Mouse (Mus musculus) cerebral cortex, adult 2 months (tissue): Measurements from ENCODE around the gene A2ml1.

Experiments
- WGBS: fragments of 180-500 bp; shearing (Covaris S2); methylation state at CpG from one replicate; pipeline ENCODE4 v1.1.7; 2018; 5-methylcytosine and 5-hydroxymethylcytosine counted together

Gene A2ml1

DNA sequence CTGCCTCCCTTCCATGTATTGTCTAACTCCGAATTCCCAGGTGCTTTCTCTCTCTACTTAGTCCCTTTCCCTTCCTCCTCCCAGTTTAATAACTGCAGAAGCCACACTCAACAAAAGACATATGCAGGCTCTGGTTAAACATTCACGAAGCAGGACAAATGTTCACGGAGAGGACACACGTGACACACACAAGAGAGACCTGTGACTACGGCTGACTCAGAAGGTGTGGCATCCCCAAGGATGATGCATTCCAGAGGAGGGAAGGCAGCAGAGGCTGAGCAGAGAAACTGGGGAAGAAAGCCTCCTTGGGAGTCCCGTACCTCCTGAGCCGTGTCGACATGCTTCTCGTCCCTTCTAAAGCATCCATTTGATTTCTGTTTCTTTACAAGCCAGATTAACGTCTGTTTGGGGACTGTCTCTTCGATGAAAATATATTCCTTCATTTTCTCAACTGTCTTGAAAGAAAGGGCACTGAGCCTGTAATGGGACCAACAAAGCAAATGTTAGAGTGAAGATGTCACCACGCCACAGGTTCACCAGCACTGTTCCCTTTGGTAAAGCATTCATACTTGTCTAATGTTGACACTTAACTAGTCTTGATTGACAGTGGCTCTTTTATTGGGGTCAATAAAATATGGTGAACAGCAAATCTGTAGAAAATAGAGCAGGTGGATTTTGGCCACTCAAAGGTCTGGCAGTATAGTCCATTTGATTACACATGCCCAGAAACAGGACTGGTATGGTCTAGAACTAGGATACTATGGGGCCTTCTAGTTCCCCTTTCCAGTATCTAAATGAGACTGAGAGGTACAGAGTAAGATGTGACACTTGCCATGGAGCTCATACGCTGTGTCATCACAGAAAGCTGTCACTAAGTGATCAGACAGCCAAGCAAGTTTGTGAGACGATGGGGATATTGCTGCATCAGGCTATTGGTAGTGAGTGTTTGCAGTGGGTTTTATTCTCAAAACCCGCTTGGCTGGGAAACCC, 31.6 kb downstream of the A2ml1 start:
- WGBS = 86% methylated on average over 15 of the region's 15 CpGs

DNA sequence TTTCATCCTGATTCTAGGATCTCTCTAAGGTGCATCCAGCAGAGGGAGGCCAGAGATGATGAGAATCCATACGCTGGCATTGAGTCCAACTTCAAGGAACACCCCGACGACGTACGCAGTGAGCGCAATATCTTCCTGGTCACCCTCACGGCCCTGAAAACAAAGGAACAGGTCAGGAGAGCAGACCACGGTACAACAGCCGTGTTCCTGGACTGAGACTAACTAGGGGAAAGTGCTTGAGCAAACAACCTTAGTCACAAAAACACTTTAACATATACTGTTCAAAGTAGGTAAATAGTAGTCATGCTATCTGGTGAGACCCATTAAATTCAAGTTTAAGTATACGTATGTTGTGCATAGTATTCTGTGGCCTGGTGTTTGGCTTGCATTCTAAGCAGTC, 32.9 kb downstream of the A2ml1 start:
- 91% methylated on average over 10 of the region's 10 CpGs for WGBS

DNA sequence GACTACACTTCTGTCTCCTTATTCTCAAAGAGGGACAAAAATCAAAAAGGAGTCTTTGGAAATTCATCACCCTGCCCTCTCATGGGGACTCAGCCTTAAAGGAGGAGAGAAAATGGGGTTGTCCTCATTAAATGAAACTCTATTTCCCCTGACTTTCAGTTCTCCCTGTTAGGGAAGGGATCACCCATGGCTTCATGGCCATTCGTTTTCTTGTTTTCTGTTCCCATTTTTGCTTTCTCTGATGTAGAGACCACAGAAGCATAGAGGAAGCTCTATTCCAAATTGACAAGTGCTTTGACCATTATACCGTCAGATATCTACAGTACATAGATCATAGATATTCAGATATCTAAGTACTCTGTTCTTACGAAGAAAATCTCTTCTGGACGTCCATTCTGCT, 36.0 kb downstream of the A2ml1 start:
- 74% methylated on average over 4 of the region's 4 CpGs for WGBS

DNA sequence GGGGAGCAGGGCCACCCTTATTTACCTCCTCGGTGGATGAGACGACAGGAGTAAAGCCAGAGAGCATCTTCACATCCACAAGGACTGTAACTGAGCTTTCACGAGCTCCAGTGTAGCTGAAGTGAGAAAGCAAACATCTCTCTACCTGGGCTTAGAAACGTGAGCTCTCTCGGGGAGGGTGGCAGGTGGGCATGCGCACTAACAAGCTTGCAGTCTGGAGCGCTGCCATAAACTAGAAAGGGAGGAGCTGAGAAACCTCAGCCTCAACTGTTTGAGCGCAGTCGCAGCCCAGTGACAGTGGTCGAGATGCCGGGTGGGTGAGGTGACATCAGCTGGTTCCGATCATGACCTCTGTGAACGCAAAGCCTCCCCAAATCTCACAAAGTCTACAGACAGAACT, 38.2 kb downstream of the A2ml1 start:
- 67% methylated on average over 13 of the region's 13 CpGs for WGBS

DNA sequence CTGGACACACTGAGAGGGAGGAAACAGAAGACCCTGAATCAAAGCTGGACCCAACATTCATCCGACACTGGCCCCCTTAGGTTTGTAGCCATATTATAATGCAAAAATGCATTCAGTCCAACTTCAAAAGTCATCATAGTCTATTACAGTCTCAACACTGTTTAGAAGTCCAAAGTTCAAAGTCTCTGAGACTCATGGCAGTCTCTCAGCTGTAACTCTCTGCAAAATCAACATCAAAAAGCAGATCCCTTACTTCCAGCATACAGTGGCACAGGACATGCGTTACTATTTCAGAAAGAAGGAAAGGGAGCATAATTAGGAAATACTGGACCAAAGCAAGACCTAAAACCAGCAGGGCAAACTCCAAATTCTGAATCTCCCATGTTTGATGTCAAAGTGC, 46.2 kb downstream of the A2ml1 start:
- WGBS = 93% methylated on average over 2 of the region's 2 CpGs

DNA sequence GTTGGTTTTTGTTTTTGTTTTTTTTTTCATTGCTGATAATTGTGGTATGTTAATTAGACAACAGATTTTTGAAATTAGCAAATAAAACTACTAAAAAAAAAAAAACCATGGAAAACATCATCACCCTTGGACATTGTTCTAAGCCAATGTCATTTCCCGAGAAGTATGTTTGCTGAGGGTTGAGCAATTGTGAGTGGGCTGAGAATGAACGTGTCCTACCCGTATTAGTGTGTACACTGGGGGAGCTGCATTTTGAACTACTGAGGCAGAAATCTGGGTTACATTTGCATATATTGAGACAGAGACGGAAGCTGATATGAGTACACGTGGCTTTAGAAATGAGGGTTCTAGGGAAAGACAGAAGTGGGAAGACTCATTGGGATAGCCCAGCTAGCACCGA, 48.1 kb downstream of the A2ml1 start:
- WGBS = 88% methylated on average over 6 of the region's 6 CpGs

DNA sequence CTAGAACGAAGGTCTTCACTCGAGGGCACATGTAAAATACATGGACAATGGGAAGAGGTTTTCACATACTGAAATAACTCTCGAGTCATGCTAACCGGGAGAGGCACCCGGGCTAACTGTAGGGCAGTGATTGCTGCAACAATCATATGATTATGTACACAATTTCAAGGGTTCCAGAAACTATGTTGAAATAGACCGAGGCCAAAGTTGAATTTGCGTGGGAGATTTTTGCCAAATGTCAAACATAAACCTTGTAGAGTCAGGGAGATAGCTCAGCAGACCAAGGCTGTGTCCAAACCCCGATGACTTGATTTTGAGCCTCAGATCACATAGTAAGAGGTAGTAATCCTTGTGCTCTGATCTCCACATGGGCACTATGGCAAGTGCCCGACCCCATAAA, 48.7 kb downstream of the A2ml1 start:
- WGBS = 90% methylated on average over 9 of the region's 9 CpGs

DNA sequence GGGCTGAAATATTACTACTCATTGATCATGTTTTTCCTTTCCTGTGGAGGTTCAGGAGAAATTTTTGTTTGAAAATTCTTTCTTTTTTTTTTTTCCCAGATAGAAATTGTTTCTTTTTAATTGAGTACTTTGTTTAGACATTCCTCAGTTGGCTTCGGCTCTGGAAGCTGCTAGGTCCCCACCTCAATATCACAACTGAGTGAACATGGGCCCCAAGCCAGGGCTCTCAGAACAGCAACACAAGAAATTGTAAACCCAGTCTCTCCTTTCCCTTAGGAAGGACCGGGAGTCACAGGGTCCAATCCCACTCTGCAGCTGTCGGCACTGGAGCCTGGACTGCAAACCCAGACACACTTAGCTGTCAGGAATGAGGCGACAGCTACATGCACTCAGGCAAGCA, 52.9 kb downstream of the A2ml1 start:
- WGBS = 66% methylated on average over 4 of the region's 4 CpGs

DNA sequence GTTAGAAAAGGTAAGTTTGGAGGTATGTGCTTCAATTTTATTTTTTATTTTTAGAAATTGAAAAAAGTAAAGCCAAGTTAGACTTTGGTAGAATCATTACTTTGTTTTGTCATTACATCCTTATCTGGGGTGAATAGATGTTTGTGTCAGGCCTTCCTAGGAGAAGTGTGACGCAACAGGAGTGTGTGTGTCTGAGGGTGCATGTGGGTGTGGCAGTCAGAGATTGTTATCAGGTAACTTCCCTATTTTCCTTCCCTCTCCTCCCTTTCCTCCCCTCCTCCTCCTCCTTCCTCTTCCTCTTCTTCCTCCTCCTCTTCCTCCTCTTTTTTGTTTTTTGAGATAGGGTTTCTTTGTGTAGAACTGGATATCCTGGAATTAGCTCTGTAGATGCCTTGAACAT, 54.3 kb downstream of the A2ml1 start:
- WGBS = 82% methylated on average over 1 of the region's 1 CpGs

DNA sequence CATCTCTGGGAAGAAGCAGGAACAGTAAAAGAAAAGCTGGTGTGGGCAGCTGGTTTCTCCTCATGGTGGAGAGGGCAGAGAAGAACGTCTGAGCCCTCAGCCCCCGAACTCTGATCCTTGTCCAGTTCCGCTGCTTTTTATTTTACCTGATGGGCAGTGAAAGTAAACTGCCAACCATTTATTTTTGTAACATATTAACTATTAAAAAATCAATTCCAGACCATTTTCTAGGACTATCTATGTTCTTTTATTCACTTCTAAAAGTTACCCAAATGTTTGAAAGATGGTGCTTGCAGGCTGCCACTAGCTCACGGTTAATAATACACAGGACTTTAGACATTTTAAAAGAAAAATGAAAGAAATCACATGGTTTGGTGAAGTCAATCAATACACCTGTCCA, 54.8 kb downstream of the A2ml1 start, which contains the start of gene Pzp:
TSS of gene Pzp (minus strand) at position 120 of the 400 bp plus-strand sequence.
- 87% methylated on average over 4 of the region's 4 CpGs for WGBS

DNA sequence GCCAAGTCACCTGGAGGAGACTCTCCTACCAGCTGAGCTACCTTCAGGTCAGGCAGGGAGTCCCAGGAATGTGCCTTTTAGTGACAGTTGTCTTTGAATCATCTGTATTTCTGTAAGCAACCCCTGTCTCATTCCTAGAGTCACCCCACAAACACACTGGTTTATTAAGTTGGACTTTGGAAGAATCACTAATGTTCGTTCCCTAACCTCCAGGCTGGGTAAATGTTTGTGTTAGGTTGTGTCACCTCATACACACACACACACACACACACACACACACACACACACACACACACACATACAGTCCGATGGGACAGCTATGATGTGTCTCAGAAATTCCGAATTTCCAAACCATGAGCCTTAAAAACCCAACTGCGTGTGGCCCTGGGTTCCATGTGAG, 55.6 kb downstream of the A2ml1 start:
- WGBS = 92% methylated on average over 4 of the region's 4 CpGs

DNA sequence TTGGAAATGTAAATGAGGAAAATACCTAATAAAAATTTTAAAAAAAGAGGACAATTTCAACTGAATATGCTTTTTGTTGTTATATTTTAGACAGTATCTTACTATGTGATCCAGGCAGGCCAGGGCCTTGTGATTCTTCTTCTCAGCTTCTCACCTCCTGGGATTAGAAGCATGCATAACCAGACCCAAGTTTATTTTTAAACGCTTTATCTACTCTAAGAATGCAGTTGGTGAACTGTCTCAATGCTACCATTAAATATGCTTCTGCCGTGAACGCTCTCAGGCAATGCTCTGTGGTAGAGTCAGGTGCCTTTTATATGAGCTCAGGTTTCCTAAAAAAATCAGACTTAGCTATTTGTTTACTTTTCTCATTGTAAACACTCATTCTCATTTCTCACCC, 58.0 kb downstream of the A2ml1 start:
- 94% methylated on average over 3 of the region's 3 CpGs for WGBS

DNA sequence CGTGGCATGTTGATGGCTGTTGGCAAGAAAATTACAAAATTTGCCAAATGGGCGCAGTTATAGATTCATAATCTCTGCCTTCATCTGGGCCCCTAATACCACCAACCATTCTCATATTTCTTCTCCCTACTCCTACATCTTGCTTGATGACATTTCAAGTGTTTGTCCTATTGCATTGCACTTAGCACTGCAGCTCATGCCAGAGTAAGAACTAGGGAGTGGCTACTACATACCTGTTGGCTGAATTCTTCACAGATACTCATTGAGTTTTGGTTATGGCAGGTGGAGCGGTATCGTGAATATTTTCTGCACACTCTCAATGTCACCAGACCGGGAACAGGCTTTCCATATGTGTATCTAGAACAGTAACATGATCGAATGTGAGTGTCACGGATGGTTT, 62.2 kb downstream of the A2ml1 start:
- 84% methylated on average over 7 of the region's 7 CpGs for WGBS

DNA sequence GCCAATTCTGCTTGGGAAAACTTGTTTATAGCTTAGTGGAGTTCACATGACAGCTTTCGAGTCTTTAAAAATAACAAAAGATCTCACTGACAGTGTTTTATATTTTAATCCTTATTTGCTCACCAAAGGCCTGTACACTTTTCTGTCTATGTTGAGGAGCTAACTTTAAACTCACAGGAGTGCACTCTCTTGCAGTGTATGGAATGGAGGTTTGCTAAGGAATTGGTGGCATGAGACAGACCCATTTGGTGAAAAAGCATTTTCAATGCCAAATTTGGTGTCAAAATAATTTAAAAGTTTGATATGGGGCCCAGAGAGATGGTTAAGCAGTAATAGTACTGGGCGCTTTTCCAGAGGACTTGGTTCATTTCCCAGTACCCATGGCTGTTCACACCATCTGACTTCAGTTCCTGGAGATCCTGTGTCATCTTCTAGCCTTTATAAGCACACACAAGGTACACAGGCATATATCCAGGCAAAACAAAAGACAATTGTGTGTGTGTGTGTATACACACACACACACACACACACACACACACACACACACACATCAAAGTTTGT, 75.7 kb downstream of the A2ml1 start:
- 63% methylated on average over 2 of the region's 2 CpGs for WGBS

DNA sequence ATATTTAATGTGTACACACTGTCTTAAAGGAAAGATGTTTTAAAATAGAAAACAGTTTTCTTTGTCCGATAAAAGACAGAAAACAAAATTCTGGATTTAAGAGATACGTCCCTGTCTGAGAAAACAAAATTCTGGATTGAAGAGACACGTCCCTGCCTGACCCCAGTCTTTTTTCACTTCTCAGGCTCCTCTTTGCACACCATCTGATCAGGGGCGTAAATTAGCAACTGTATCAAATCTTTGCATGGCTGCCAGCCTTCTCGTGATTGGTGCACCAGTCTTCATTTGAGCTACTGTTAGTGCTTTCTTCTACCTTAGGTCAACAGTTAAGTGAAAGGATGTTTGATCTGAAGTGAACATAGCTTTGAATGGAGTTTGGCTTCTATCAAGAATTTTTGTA, 76.7 kb downstream of the A2ml1 start:
- 49% methylated on average over 5 of the region's 5 CpGs for WGBS

DNA sequence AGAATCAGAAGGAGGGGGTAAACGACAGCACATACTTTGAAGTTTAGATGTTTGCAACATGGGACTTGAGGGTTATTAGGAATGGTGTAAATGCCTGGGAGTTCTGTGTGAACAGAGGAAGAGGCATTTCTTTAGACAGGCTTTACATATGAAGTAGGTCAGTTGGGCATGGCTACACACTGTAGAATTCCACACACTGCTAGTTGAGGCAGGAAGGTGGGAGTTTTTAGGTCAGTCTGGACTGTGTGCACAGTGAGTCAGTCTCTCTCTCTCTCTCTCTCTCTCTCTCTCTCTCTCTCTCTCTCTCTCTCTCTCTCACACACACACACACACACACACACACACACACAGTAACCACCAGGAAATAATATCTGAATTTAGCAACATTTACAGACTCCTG, 86.1 kb downstream of the A2ml1 start:
- 63% methylated on average over 1 of the region's 1 CpGs for WGBS

DNA sequence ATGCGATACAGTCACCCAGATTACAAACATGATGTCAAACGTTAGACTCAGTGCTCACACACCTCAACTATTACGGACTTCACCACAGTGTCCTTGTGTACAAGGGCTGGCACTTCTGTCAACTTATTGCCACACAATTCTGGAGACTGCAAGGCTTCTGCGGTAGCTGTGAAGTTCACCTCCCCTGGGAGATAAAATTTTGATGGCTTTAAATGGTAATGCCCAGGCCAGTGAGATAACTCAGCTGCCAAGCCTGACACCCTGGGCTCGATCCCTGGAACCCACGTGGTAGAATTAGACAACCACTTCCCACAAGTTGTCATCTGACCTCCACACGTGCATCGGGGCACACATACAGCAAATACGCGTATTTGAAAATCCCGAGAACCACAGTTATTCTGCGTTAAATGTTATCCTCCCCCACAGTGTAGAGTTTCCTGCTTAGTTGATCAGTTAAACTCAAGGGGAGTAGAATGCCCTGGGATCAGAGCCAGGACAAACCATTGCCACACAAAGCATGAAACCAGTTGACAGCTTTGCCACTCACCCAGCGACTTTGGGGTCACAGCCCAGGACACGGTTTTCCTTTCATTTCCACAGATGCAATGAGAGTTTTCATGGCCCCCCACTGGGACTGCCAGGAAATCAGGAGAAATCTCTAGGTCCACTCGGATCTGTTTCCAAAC, 86.6 kb downstream of the A2ml1 start:
- WGBS = 75% methylated on average over 15 of the region's 15 CpGs

DNA sequence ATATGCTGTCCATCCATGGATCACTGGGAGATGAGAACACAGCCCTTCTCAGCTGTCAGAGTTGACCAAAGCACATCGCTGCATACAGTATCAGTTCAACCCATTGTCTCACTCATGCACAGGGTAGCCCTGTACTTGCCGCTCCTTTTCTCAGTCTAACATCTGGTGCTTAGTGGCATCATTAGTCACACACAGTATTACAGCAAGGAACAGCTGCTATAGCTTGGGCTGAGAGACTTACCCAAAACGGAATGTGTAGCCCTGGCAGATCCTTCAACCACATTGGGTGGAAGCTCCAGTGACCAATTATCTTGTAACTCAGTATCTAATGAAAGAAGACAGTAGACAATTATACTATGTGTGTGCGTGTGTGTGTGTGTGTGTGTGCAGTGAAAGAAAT, 89.5 kb downstream of the A2ml1 start:
- WGBS = 74% methylated on average over 4 of the region's 4 CpGs

DNA sequence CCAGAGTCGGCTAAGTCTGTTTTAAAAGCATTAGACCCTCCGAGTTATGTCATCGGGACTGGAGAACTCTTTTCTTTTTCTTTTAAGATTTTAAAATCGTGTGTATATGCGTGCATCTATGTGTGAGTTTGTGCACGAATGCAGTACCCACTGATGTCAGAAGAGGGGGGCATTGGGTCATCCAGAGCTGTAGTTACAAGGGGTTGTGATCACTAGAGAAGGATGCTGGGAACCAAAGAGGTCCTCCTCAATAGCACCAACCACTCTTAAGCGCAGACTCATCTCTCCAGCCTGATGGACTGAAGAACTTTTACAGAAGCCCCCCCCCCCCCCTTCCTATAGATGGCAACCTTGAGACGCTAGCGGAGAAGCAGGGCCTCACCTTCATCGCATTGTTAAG, 91.3 kb downstream of the A2ml1 start:
- WGBS = 94% methylated on average over 10 of the region's 10 CpGs
